Mouse (Mus musculus) B cell, adult 2 months (primary cell): ENCODE results near the gene Gm14632.
"Not testable (repeated sequence)": the region's sequence is repeated elsewhere in the genome, so short reads cannot be mapped to it uniquely, and the experiment has no call there.

Experiments used
- DNase-seq, 2 experiments: peaks; one replicate each; pipeline ENCODE4 v3.0.0; 2022

Gene Gm14632

DNA sequence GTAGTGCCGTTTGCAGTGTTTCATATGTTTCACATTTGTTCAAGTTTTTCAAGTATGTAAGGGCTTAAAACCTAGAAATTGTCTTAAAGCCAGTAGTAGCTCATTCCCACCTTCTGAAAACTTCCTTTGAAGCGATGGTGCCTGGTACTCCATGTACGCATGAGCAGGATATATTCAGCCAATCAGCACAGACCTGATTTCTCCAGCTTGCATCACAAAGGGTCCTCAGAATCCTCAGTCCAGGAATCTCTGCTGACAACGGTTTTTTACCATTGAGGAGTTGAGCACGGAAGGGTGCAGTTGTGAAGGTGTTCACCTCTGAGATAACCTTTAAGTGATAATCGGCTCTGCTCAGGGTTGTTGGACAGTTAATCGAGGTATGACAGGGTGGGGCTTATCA, at the start of gene Gm14632:
Gm14632 (plus strand) TSS at position 301 of the 400 bp plus-strand sequence.
- not testable (repeated sequence) for DNase-seq
